Mouse (Mus musculus) embryo, embryonic 9.5 days (tissue): ENCODE data around the gene Tmem143.
"Not testable (repeated sequence)": the region's sequence is repeated elsewhere in the genome, so short reads cannot be mapped to it uniquely, and the experiment has no call there.

Experiments used
- DNase-seq: peaks from one replicate; pipeline ENCODE4 v3.0.0-alpha.2; 2017; ENCODE audit errors: extremely low spot score

Gene Tmem143

DNA sequence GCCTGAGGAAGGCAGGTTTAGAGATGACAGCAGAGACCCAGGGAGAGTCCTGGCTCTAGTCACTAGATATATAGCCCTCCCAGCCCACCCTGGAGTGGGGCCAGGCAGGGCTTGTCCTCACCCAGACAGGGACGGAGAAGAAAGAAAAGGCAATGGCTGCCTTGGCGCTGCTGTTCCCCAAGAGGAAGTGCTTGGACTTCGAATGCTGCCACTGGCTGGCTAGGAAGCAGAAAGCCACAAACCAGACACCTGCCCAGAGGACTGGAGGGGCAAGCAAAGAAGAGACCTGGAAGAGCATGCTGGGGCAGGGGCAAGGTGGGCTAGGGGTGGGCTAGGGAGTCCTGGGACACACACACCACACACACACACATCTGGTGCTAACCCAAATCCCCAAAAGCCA lies 9.5 kb upstream of the Tmem143 start:
- no peak for DNase-seq

DNA sequence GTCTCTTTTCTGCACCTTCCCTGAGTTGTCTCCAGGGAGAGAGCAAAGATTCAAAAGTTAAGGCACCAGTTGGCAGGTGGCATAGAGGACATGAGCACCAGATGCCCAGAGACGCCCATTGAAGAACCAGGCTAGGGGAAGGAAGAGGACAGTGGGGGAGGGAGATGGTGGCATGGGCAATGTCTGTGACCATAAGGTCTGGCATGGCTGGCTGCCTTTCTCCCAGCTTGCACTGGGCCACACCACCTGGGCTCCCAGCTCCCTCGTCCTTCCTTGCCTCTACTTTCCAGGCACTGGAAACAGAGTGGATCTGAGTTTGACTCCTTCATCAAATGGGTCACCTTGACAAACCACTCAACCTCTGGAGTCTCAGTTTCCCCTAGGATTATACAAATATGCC lies 4.1 kb upstream of the Tmem143 start:
- no peak for DNase-seq

GRCm38 (mm10) chr7:45895931-45896516 lies 717 bp upstream of the Tmem143 start:
- no peak for DNase-seq

DNA sequence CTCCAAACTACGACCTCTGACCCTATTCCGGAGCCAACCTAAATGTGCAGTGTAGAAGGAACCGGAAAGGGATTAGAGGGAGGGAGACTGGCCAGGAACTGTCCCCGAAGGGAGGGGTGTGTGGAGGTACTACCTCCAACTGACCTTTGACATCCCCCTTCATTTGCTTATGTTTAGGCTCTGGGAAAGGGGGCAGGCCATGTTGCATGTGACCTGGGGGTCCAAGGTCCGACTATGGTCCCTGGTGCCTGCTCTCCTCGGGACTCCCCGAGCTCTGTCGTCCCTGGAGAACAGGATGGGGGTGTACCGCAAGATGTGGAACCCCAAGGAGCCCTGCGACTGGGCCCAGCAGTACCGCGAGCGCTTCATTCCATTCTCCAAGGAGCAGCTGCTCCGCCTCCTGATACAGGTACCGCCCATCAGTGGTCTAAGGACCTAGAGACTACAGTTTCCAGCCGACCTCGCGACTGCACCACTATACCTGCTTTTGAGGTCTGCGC lies 567 bp downstream of the Tmem143 start:
- DNase-seq: no peak

- DNase-seq: not testable (repeated sequence)
Observed at GRCm38 (mm10) chr7:45898125-45898524, 1.4 kb downstream of the Tmem143 start.

- DNase-seq: no peak
Observed at GRCm38 (mm10) chr7:45901562-45901961, 4.8 kb downstream of the Tmem143 start.

DNA sequence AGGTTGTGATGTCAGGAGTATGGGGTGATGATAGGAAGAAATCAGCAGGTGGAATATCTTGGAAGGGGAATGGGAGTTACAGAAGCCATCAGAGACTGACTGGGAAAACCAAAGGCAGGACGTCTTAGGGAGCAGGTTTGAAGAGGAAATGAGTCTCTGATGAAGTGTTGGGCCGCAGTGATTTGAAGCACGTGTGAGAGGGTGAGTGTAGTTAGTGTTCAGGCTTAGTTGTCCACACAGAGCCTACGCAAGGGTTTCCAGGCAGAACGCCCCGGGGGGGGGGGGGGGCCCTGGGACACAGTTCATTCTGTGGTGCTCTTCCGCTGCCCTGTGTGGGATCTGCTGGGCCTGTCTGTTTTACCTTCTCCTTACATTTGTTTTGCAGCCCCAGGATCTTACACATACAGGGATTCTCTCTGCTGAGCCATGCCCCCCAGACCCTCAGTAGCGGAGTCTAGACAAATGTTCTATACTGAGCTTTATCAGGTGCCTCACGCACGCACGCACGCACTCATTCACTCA lies 5.8 kb downstream of the Tmem143 start:
- DNase-seq: no peak

- no peak for DNase-seq
Observed at GRCm38 (mm10) chr7:45906622-45907021, 9.9 kb downstream of the Tmem143 start.

DNA sequence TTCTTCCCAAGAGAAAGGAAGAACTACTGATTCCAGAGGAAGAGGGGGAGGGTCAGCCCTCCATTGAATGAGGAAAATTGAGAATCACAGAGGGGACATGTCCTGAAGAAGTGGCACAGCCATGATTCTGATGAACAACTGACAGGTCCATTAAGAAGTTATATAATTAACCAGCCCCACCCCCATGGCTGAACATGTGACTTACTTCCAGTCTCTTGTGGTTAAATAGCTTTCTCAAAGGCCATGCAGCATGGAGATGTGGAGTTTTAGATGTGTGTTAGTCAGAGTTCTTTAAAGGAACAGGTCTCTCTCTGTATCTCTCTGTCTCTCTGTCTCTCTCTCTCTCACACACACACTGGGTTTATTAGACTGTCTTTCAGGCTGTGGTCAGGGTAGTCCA lies 11.6 kb downstream of the Tmem143 start:
- DNase-seq: no peak

DNA sequence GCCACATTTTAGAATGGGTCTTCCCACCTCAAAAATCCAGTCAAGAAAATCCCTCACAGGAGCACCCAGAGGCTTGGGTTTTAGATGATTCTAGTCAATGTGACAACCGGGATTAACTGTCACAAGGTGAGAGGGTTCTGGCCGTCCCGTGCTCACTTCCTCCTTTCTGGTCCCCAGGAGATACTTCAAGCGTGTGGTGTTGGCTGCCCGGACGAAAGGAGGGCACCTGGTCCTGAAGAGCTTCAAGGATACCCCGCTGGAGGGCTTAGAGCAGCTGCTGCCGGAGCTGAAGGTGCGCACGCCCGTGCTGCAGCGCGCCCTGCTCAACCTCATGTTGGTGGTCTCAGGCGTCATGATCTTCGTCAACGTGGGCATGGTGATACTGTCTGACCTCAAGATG lies 12.4 kb downstream of the Tmem143 start:
- DNase-seq: no peak

- no peak for DNase-seq
Observed at GRCm38 (mm10) chr7:45914067-45914466, 17.3 kb downstream of the Tmem143 start.

DNA sequence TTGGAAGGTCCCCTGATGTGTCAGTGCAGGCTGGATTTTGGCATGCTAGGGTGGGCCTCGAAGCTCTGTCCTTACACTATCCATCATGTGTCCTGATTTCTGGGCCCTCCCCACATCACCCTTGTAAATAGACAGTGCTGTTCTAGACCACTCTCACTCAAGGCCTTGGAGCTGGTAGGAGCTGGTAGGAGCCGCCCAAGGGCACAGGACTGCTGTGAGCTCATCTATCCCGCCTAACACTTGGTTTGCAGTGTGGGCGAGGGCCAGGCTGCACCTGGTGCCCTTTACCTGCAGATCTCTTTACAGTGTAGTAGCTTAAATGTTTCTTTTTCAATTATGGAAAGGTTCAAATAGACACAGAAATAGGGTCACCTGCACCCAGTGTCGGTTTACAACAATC lies 18.3 kb downstream of the Tmem143 start:
- DNase-seq: no peak

- peak; percentile 61 for DNase-seq
Observed at GRCm38 (mm10) chr7:45916056-45917003, 19.6 kb downstream of the Tmem143 start.

- no peak for DNase-seq
Observed at GRCm38 (mm10) chr7:45917004-45917704, 20.4 kb downstream of the Tmem143 start.

DNA sequence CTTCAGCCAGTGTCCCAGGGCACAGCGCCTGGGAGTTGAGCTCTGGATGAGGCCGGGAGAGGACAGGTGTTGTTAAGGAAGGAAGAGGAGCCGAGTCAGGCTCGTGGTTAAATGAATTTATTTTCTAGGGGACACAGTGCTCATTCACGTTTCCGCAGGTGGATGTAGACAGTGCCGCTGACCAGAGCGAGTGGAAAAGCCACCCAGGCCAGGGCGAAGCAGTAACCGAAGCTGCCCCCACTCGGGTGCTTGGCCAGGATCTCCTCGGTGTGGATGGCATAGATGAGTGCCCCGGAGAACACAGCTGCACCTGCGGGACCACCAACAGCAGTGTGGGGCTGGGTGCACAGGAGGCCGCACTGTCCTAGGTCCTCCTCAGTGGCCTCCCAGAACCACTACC lies 21.2 kb downstream of the Tmem143 start:
- no peak for DNase-seq

GRCm38 (mm10) chr7:45919083-45919671 lies 22.4 kb downstream of the Tmem143 start:
- no peak for DNase-seq

GRCm38 (mm10) chr7:45919761-45920160 lies 23.0 kb downstream of the Tmem143 start:
- no peak for DNase-seq

DNA sequence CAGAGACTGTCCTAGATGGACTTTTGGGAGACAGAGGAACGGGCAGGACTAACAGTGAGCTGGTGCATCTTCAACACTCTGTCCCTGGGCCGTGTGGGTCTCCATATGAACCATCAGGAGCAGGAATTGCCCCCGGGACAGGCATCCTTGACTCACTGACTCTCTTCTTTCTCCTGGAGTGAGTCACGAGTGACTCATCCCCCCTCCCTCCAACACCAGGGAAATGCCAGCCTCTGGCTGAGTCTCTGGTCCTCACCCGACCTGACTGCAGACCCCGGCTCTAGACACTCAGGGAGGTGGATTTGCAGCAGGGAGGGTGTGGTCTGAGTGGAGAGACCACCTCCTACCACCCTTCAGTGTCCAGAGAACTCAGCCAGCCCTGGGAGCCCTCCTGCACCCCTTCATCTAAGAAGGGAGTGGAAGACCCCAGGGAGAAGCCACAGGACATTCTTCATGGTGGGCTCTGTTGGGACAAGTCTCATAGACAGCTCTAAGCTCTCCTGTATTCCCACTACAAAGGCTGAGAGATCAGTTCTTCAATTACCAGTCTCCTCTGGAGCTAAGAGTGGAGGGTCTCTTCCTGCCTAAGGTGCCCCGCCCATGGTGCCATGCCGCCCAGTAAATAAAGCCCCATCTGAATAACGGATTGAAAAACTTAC lies 24.0 kb downstream of the Tmem143 start:
- DNase-seq: no peak

DNA sequence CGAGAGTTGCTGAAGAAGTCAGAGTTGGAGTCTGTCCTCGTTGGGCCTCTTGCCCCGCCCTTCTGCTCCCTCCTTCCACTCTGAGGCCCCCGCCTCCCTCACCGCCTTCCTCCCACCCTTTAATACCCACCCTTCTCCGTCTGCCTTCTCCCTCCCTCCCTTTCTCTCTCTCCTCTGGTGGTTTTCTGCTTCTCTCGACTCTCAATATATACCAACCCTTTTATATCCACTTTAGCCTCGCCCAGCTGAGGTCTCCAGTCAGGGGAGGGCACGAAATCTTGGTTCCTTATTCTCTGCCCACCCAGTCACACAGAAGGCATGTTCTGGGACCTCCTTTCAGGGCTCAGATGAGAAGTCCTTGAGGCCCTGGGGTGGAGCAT lies 24.5 kb downstream of the Tmem143 start, which contains the start of gene Emp3:
Gene Emp3 (minus strand): TSS at position 163 of the 380 bp plus-strand sequence.
- DNase-seq: no peak

DNA sequence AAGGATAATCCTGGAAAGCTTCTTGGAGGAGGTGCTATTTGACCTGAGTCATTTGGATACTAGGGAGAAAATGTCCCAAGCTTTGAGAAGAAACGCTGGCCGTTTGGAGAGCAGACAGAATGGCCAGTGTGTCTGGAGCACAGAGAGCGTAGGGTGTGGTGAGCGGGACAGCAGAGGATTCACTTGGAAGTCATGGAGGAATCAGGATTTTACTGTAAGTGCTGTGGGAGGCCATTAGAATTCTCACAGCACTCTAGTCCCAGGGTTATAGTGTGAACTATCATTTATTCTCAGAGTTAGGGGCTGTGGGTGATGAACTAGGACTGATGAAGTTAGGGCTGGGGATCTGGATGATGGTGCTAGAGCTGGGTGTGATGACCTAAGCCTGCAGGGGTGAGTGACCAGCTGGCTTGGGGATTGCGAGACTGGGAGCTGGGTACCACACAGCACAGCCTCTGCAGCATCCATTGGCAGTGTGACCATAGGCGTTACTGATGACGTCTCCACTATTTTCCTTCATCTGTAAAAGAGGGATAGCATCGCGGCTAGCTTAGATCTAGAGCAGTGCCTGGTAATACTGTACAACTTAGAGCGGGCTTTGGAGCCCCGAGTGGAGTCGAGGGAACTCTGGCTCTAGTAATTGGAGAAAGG lies 25.3 kb downstream of the Tmem143 start:
- DNase-seq: no peak
